Mouse (Mus musculus) embryonic facial prominence, embryonic 15.5 days (tissue): ENCODE data around the gene Chil6. TPM values are rescaled to one million over a fixed set of nuclear protein-coding genes. Genes with fewer than 3 reads are reported as not detected.

Source experiments
- ATAC-seq: fragments of 200-750 bp; cut with Nextera tagmentation; 2 replicates; pipeline ENCODE4 v1.8.0; 2017; ENCODE audit warnings: low read depth, moderate TSS enrichment; ENCODE audit not compliant: insufficient number of reproducible peaks, low FRiP score, low TSS enrichment
- H3K27ac ChIP-seq: fragments of 300-500 bp; sonication (generic); replicated peaks from 2 replicates; pipeline ENCODE4 v1.5.1; 2015; ENCODE audit warnings: mild to moderate bottlenecking, inconsistent platforms
- H3K27me3 ChIP-seq: fragments of 300-500 bp; sonication (generic); 2 replicates; pipeline ENCODE4 v1.6.1; 2015; ENCODE audit warnings: inconsistent platforms
- H3K36me3 ChIP-seq: fragments of 300-500 bp; sonication (generic); 2 replicates; pipeline ENCODE4 v1.6.1; 2015; ENCODE audit warnings: mild to moderate bottlenecking, inconsistent platforms
- H3K4me1 ChIP-seq: fragments of 300-500 bp; sonication (generic); 2 replicates; pipeline ENCODE4 v1.6.1; 2015; ENCODE audit warnings: inconsistent platforms
- H3K4me2 ChIP-seq: fragments of 300-500 bp; sonication (generic); replicated peaks from 2 replicates; pipeline ENCODE4 v1.6.1; 2015; ENCODE audit warnings: mild to moderate bottlenecking, inconsistent platforms
- H3K4me3 ChIP-seq: fragments of 300-500 bp; sonication (generic); replicated peaks from 2 replicates; pipeline ENCODE4 v1.5.1; 2015; ENCODE audit warnings: mild to moderate bottlenecking, inconsistent platforms
- H3K9ac ChIP-seq: fragments of 300-500 bp; sonication (generic); 2 replicates; pipeline ENCODE4 v1.6.1; 2015; ENCODE audit warnings: inconsistent platforms
- H3K9me3 ChIP-seq: fragments of 300-500 bp; sonication (generic); replicated peaks from 2 replicates; pipeline ENCODE4 v1.6.1; 2016; ENCODE audit warnings: inconsistent platforms
- WGBS: fragments of 180-500 bp; shearing (Covaris S2); methylation state at CpG from one replicate; pipeline ENCODE4 v1.1.7; 2015; 5-methylcytosine and 5-hydroxymethylcytosine counted together
- polyA plus RNA-seq: library from polyadenylated mRNA; unstranded; fragments of >200 nt; fragmentation: Nextera tagmentation; extraction: Ambion mirVana; gene quantifications from 2 replicates; pipeline ENCODE4 v1.2.1, GENCODE M21; 2015

The Chil6 gene
- not detected in 2 replicates for polyA plus RNA-seq

DNA sequence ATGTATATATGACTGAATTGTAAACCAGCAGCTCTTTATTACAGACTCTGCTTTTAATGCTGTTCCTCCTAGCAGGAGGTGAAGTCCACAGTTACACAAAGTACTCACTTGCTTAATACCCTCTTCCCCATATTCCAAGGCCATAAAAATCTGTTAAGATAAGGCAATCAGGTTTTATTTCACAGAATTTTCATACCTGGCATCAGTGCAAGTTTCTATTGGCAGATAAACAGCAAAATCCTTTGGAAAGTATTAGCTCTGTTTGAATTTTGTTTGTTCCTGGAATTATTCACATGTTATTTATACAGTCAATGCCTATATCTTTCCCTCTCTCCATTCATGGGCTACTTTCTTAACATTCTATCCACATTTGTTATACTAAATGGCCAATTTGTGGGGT lies at the start of gene Chil6:
Chil6 (minus strand) TSS at position 101 of the 400 bp plus-strand sequence.
- H3K4me3 ChIP-seq = no peak within 1 kb of the TSS
- no peak within 1 kb of the TSS for H3K9ac ChIP-seq
- no peaks in the 10 kb centered on the region for H3K4me1 ChIP-seq
- H3K9me3 ChIP-seq = no peaks in the 10 kb centered on the region
- H3K36me3 ChIP-seq = no peaks in the 10 kb centered on the region
- no peak within 1 kb of the TSS for H3K27ac ChIP-seq
- no peak for ATAC-seq
- no peaks in the 10 kb centered on the region for H3K27me3 ChIP-seq
- H3K4me2 ChIP-seq = no peak within 1 kb of the TSS

DNA sequence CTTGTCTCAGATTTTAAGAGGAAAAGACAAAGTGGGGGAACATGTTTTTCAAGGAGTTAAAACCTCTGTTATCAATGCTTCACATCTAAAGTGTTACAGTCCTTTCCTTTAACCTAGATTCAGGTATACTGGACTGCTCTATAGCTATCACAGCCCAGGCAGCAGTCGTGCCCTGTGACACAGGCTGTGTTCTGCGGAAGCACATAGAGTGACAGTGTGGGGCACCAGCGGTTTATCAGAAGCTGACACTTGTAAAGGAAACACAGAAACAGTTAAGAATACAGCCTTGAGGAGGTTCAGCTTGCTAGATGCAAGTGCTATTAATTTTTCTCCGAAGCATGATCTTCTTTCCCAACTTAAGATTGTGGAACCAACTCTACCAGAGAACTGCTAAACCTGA lies 46.6 kb upstream of the Chil6 start:
- WGBS = 69% methylated on average over 4 of the region's 4 CpGs
- no peak for ATAC-seq
- Histone ChIP-seq H3K4me2 (no peak overlapping the region), H3K4me1 (no peaks in the 10 kb centered on the region), H3K9ac (no peak overlapping the region), H3K27ac (no peak overlapping the region), H3K36me3 (no peaks in the 10 kb centered on the region), H3K27me3 (no peaks in the 10 kb centered on the region), H3K9me3 (no peaks in the 10 kb centered on the region), H3K4me3 (no peak overlapping the region)

DNA sequence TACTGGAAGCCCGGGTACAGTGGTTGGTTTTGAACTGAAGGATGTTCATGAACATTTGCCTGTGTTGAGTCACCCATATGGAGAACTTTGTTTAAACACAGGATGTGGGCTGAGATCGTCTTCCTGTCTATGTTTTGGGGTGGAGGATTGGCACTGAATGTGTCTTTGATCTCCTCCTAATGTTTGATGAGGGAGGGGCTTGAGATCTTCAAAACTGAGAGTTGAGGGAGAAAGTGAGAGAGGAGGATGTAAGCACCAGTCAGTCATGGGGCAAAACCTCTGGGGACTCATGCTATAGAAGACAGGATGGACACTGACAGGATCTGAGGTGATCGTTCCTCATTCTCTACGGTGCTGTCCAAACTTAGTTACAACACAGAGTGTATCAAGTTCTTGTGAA lies 43.6 kb upstream of the Chil6 start:
- no peak overlapping the region for H3K4me2 ChIP-seq
- H3K4me3 ChIP-seq = no peak overlapping the region
- no peaks in the 10 kb centered on the region for H3K36me3 ChIP-seq
- no peaks in the 10 kb centered on the region for H3K4me1 ChIP-seq
- WGBS = 72% methylated on average over 4 of the region's 4 CpGs
- H3K9ac ChIP-seq = no peak overlapping the region
- no peaks in the 10 kb centered on the region for H3K27me3 ChIP-seq
- no peaks in the 10 kb centered on the region for H3K9me3 ChIP-seq
- ATAC-seq = no peak
- no peak overlapping the region for H3K27ac ChIP-seq

DNA sequence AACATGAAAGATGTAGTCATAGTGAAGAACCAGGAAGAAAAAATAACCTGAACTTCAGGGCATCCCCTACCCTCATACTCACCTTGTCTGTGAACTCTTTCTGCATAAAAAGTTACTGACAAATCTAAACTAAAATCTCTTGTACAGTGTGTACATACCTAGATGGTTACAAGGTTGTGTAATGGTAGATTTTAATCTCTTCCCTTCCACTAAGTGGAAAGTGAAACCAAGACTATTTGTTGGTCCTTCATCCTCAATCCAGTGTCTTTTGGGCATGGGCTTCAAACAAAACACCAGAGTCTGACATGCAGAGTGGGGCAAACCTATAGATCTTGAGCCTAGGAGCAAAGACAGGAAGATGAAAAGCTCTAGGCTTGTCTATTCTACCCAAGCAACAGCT lies 43.0 kb upstream of the Chil6 start:
- Histone ChIP-seq H3K9me3 (no peaks in the 10 kb centered on the region), H3K36me3 (no peaks in the 10 kb centered on the region), H3K27me3 (no peaks in the 10 kb centered on the region), H3K9ac (no peak overlapping the region), H3K4me2 (no peak overlapping the region), H3K27ac (no peak overlapping the region), H3K4me3 (no peak overlapping the region), H3K4me1 (no peaks in the 10 kb centered on the region)
- ATAC-seq = no peak

DNA sequence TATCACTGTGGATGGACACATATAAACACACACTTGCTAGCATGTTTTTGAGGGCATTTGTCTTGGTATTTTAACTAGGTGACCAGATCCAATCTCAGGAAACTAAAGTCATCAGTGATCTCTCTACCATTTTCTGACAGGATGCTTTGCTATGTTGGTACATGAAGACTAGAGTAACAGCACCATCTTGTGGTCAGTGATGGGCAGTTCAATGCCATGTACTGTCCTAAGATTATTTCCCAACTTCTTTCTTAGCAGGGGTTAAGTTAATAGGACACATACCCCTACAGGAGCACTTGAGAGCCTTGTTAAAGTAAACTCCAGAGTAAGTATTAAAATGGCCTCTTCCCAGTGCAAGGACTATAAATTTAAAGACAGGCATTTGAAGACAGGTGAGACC lies 42.6 kb upstream of the Chil6 start:
- Histone ChIP-seq H3K9ac (no peak overlapping the region), H3K27me3 (no peaks in the 10 kb centered on the region), H3K27ac (no peak overlapping the region), H3K4me2 (no peak overlapping the region), H3K9me3 (no peaks in the 10 kb centered on the region), H3K36me3 (no peaks in the 10 kb centered on the region), H3K4me3 (no peak overlapping the region), H3K4me1 (no peaks in the 10 kb centered on the region)
- ATAC-seq = no peak

Other genes with a start within 250 kb of the Chil6 start
- gene Chil3, start 238.6 kb downstream of the Chil6 start, polyA plus RNA-seq = 0.18 TPM in 1 of 2 replicates, not detected in the other
- gene Chil4, start 186.7 kb downstream of the Chil6 start, polyA plus RNA-seq = 0.11 TPM in 1 of 2 replicates, not detected in the other
- 5.7 and 7.2 TPM in 2 replicates for gene Dennd2d, start 76.2 kb upstream of the Chil6 start, polyA plus RNA-seq
- gene Dram2, start 141.6 kb upstream of the Chil6 start, polyA plus RNA-seq = 53.7 and 57.9 TPM in 2 replicates
- 63.2 and 64.4 TPM in 2 replicates for gene Cept1, start 141.6 kb upstream of the Chil6 start, polyA plus RNA-seq